Mouse (Mus musculus): ENCODE measurements at regions not wholly inside any gene's neighbourhood (a gene's known extent, or its start where the extent isn't known, plus 50 kb on each side); places are given as distances from the start of the nearest gene placed in this dataset.

- peak; percentile 90 for DNase-seq (ENCODE audit: low spot score)
Measured at GRCm38 (mm10) chr16:95647854-95648253, 54.0 kb upstream of the Ets2 start.

DNA sequence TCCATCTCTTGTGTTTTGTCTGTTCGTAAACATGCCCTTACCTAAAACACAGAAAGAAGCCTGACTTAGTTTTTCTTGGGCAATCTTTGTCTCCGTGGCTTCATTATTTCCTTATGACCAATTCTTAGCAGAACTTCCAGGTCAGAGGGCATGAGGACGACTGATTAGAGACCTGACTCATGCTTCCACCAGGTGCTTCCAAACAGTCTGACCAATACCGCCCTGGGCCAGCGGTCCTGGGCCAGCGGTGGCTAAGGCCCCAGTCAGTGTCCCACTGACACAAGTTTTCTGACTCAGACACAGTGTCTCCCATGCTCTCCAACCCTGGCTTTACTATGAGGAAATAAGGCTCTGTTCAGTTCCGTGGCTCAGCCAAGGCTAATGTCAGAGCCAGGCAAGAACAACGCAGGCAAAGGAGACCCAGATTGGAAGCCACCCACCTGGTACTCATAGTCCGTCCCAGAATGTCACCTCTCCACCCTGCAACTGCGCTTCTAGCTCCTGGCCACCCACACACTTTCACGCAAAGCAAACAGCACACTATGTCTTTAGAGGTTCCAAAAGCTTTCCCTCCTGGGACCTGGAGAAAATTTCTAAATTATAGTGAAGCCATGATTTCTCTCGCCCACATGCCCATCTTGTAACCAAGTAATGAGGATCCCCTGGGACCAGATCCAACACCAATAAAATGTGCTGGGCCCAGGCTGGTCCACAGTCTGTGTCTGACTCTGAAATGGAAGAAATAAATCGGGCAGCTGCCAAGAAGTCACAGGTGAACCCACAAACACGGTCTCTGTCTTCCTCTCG lies 56.6 kb upstream of the Erg start:
- DNase-seq (ENCODE audit: low spot score), result no peak

DNA sequence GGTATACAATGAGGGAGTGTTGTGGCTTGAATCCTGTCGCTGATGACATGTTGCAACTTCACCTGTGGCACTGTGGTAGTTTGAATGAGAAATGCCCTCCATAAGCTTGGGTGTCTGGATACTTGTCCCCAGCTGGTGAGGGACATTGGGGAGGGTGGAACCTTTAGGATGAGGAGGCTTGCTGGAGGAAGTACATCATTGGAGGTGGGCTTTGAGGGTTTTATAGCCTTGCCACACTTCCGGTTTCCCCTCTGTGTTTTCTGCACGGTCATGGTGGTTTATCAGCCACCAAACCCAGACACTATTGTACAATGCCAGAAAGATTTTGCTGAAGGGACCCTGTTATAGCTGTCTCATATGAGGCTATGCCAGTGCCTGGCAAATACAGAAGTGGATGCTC lies 54.3 kb upstream of the Erg start:
- no peak for DNase-seq (ENCODE audit: low spot score)

- DNase-seq (ENCODE audit: low spot score), result no peak
Measured at GRCm38 (mm10) chr16:95639677-95640076, 53.3 kb upstream of the Erg start.

DNA sequence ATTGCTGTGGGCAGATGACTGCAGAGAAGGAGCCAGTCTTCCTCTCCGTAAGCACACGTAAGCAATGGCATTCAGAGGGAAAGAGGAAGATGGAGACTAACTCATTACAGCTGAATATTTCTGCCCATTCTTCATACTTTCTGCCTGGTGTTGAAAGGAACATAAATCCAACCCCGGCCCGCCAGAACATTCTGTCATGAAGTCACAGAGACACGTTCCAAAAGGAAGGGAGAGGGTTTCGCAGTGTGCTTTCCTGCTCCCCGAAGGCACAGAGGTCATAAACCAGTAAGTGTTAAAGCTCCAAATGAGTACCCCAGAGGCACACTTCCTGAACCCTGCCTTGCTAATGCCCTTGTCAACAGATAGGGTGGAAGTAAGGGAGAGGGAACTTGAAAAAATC lies 51.5 kb upstream of the Erg start:
- DNase-seq (ENCODE audit: low spot score), result no peak

- no peak for DNase-seq (ENCODE audit: low spot score)
Measured at GRCm38 (mm10) chr16:95636615-95637014, 50.2 kb upstream of the Erg start.
